Mouse (Mus musculus) sigmoid colon, adult 10 weeks (tissue): ENCODE results near the gene Eif5a. TPM values are rescaled to one million over a fixed set of nuclear protein-coding genes. Genes with fewer than 3 reads are reported as not detected.

ENCODE experiments used
- polyA plus RNA-seq: library from polyadenylated mRNA; stranded (reverse); fragments of 350-450 nt; fragmentation: Illumina TruSeq; extraction: RNeasy Lipid Tissue Mini Kit (QIAGEN cat#74804); gene quantifications from one replicate; pipeline ENCODE4 v1.2.3, GENCODE M21; 2014; ENCODE audit warnings: low read depth, low replicate concordance

The Eif5a gene
- 144 TPM for polyA plus RNA-seq

GRCm38 (mm10) chr11:69921114-69922011, at the start of gene Eif5a:
Gene Eif5a, minus strand, starts transcription at chr11:69921958.

GRCm38 (mm10) chr11:69964650-69965270, 43.0 kb upstream of the Eif5a start, which contains the start of gene Cldn7:
Gene Cldn7, plus strand, starts transcription at chr11:69964779.

GRCm38 (mm10) chr11:69948066-69948762, 26.5 kb upstream of the Eif5a start, which contains the start of gene Slc2a4:
Gene Slc2a4, minus strand, starts transcription at chr11:69948188.

GRCm38 (mm10) chr11:69935137-69935879, 13.6 kb upstream of the Eif5a start, which contains the start of gene Ybx2:
Gene Ybx2, plus strand, starts transcription at chr11:69935796.

GRCm38 (mm10) chr11:69913554-69914371, 8.0 kb downstream of the Eif5a start, which contains the start of gene Gps2:
Gene Gps2, plus strand, starts transcription at chr11:69913888.

GRCm38 (mm10) chr11:69900471-69901405, 21.0 kb downstream of the Eif5a start, which contains the start of the genes 2810408A11Rik and Neurl4:
Gene 2810408A11Rik, minus strand, starts transcription at chr11:69900987.
Gene Neurl4, plus strand, starts transcription at chr11:69901072.

GRCm38 (mm10) chr11:69895291-69895690, 26.5 kb downstream of the Eif5a start, which contains the start of gene Acap1:
Gene Acap1, minus strand, starts transcription at chr11:69895539.

GRCm38 (mm10) chr11:69880853-69881603, 40.7 kb downstream of the Eif5a start, which contains the start of gene Kctd11:
Gene Kctd11, minus strand, starts transcription at chr11:69881406.

GRCm38 (mm10) chr11:69877878-69878277, 43.9 kb downstream of the Eif5a start, which contains the start of gene Tmem95:
Gene Tmem95, minus strand, starts transcription at chr11:69878018.

Other genes with a start within 250 kb of the Eif5a start
- 463 TPM for gene Eif4a1, start 249.5 kb downstream of the Eif5a start, polyA plus RNA-seq
- gene Senp3, start 239.9 kb downstream of the Eif5a start, polyA plus RNA-seq: 129 TPM
- gene Tnfsf13, start 236.2 kb downstream of the Eif5a start, polyA plus RNA-seq: 38.2 TPM
- gene Tnfsf12, start 226.1 kb downstream of the Eif5a start, polyA plus RNA-seq: 1.6 TPM
- 8.2 TPM for gene Tnfsfm13, start 225.9 kb downstream of the Eif5a start, polyA plus RNA-seq
- 25.7 TPM for gene Polr2a, start 163.3 kb downstream of the Eif5a start, polyA plus RNA-seq
- not detected for gene Slc35g3, start 160.0 kb downstream of the Eif5a start, polyA plus RNA-seq
- 17.7 TPM for gene Zbtb4, start 156.0 kb downstream of the Eif5a start, polyA plus RNA-seq
- 4.0 TPM for gene Chrnb1, start 126.0 kb downstream of the Eif5a start, polyA plus RNA-seq
- gene Fgf11, start 120.1 kb downstream of the Eif5a start, polyA plus RNA-seq: 9.5 TPM
- 11.7 TPM for gene Tmem102, start 116.3 kb downstream of the Eif5a start, polyA plus RNA-seq
- gene Gm39566, start 106.7 kb downstream of the Eif5a start, polyA plus RNA-seq: not detected
- gene Spem2, start 103.5 kb downstream of the Eif5a start, polyA plus RNA-seq: not detected
- gene Spem1, start 99.8 kb downstream of the Eif5a start, polyA plus RNA-seq: not detected
- 0.88 TPM for gene Nlgn2, start 84.2 kb downstream of the Eif5a start, polyA plus RNA-seq
- 18.5 TPM for gene Tmem256, start 83.4 kb downstream of the Eif5a start, polyA plus RNA-seq
- gene Plscr3, start 75.6 kb downstream of the Eif5a start, polyA plus RNA-seq: 0.98 TPM
- gene Tnk1, start 63.2 kb downstream of the Eif5a start, polyA plus RNA-seq: 5.4 TPM
- gene Tmem95, start 43.9 kb downstream of the Eif5a start, polyA plus RNA-seq: not detected
- 2.9 TPM for gene Kctd11, start 40.6 kb downstream of the Eif5a start, polyA plus RNA-seq
- gene Acap1, start 26.4 kb downstream of the Eif5a start, polyA plus RNA-seq: 0.57 TPM
- 3.7 TPM for gene 2810408A11Rik, start 21.0 kb downstream of the Eif5a start, polyA plus RNA-seq
- 2.6 TPM for gene Neurl4, start 20.9 kb downstream of the Eif5a start, polyA plus RNA-seq
- 18.3 TPM for gene Gps2, start 8.1 kb downstream of the Eif5a start, polyA plus RNA-seq
- 22.3 TPM for gene Ybx2, start 13.8 kb upstream of the Eif5a start, polyA plus RNA-seq
- gene Slc2a4, start 26.2 kb upstream of the Eif5a start, polyA plus RNA-seq: 0.98 TPM
- 214 TPM for gene Cldn7, start 42.8 kb upstream of the Eif5a start, polyA plus RNA-seq
- 55.0 TPM for gene Ctdnep1, start 59.2 kb upstream of the Eif5a start, polyA plus RNA-seq
- gene Elp5, start 60.6 kb upstream of the Eif5a start, polyA plus RNA-seq: 5.0 TPM
- gene Gabarap, start 69.2 kb upstream of the Eif5a start, polyA plus RNA-seq: 508 TPM
- 22.4 TPM for gene Phf23, start 73.8 kb upstream of the Eif5a start, polyA plus RNA-seq
- gene Dvl2, start 78.6 kb upstream of the Eif5a start, polyA plus RNA-seq: 0.63 TPM
- 9.9 TPM for gene Acadvl, start 93.5 kb upstream of the Eif5a start, polyA plus RNA-seq
- 1.0 TPM for gene Dlg4, start 95.0 kb upstream of the Eif5a start, polyA plus RNA-seq
- not detected for gene Asgr1, start 132.1 kb upstream of the Eif5a start, polyA plus RNA-seq
- gene Asgr2, start 170.7 kb upstream of the Eif5a start, polyA plus RNA-seq: not detected
- 5.0 TPM for gene Mgl2, start 208.4 kb upstream of the Eif5a start, polyA plus RNA-seq
- gene Clec10a, start 234.2 kb upstream of the Eif5a start, polyA plus RNA-seq: 3.1 TPM